Mouse (Mus musculus): ENCODE measurements around the gene Zp2. TPM values are rescaled to one million over a fixed set of nuclear protein-coding genes. Genes with fewer than 3 reads are reported as not detected.

The Zp2 gene
- polyA plus RNA-seq (2012; ENCODE audit: low replicate concordance): not detected in 2 replicates

DNA sequence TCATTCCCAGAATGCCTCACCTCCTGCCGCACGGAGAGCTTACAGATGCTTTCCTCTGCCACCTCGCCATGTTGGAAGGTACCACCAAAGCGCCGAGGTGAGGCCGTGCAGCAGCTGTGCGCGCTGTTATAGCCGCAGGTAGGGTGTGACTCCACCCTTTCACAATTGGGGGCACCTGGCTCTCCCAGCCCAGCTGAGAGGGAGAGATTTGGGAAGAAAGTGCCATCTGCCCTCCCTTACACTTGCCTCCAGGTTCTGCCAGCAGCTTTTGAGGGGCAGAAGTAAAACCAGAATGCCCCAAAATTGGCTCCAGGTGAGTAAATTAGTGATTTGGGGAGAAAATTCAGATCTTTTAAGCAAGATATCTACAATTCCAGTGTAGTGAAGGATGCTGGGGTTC lies at the start of gene Zp2:
Gene Zp2 (minus strand): TSS at position 101 of the 400 bp plus-strand sequence.

DNA sequence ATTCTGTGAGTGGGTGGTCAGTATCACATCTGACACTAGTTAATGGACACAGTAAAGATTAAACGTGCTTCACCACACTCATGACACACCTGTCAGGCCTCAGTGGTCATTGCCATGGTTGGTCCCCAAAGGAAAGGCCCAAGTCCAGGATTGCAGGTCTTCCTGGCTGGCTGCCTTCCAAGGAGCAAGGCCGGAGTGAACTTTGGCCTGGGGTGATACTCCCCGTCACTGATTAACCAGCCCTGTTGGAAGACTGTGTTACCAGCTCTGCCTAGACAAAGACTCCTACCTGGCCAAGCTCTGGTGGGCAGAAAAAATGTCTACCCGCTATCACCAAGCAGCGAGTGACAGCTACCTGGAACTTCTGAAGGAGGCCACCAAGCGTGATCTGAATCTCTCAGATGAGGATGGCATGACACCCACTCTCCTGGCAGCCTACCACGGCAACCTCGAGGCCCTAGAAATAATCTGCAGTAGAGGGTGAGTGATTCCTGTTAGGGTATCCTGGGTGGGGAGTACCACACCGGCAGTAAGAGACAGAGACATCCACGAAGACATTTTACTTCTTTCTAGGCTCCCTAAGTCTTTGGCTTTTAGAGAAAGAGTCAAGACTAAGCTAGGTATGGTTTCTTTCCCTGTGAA lies 28.6 kb upstream of the Zp2 start, which contains the start of gene Anks4b:
Gene Anks4b (plus strand): TSS at position 256 of the 642 bp plus-strand sequence.

DNA sequence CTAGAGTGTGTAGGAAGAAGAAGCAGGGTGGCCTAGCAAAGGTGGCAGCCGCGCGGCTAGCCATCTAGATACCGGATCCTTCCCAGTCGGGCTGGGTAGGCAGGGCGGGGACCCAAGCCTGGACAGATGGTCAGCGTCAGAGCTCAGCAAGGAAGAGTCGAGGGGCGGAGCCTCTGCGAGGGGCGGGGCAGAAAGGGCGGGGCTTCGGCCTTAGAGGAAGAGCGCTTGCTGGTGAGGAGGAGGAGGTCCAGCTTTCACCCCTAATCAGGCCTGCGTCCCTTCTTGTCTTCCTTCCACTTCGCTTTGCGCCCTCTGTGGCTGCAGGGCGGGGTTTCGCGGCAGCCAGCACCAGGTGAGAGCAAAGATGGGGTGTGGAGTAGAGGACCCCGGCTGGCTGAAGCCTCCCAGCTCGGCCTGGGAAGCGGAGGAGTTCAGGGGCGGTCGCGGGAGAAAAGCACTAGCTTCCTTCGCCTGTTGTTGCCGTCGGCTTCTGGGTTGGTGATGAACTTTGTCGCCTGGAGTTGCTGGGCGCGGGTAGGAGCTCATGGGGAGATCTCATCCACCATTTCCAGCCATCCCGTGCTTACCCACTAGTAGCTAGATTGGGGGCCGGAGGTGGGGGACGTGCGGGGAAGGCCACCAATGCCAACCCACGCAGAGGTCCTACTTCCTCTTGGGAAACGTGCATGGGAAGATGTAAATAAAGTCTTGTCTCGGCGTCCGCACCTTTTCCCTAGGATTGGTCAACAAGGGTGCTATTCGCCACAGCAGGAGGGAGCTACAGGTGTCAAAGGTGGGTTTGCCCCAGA lies 42.7 kb downstream of the Zp2 start, which contains the start of gene Tmem159:
Gene Tmem159 (plus strand): TSS at position 190 of the 809 bp plus-strand sequence.

DNA sequence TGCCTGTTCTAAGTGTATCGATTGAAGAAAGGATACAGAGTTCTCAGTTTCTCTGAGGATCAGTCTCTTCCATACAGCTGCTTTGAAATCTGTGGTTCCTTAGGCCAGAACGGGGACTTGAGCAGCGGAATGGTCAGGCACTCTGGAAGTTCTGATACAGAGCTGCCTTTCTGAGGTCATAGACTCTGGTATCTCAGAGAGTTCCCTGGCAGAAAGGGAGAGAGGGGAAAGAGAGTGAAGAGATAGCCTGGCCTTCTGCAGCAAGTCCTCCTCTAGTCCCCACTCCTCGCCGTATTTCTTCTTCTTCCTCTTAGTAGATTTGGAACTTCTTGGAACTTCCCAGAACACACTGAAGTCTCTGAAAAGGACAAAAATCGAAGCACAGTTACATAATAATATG lies 49.9 kb downstream of the Zp2 start, which contains the start of gene Dnah3:
Gene Dnah3 (minus strand): TSS at position 101 of the 400 bp plus-strand sequence.

Other genes starting within 250 kb of the Zp2 start
- 1.1 and 1.5 TPM in 2 replicates for gene Lyrm1, start 249.4 kb downstream of the Zp2 start, polyA plus RNA-seq (2012; ENCODE audit: low replicate concordance)
- gene Dcun1d3, start 249.0 kb downstream of the Zp2 start, polyA plus RNA-seq (2012; ENCODE audit: low replicate concordance): 3.8 and 7.8 TPM in 2 replicates
- gene Dnah3, start 50.0 kb downstream of the Zp2 start, polyA plus RNA-seq (2012; ENCODE audit: low replicate concordance): not detected in 2 replicates
- gene Tmem159, start 42.9 kb downstream of the Zp2 start, polyA plus RNA-seq (2012; ENCODE audit: low replicate concordance): 1.2 and 2.2 TPM in 2 replicates
- not detected in 2 replicates for gene Anks4b, start 28.6 kb upstream of the Zp2 start, polyA plus RNA-seq (2012; ENCODE audit: low replicate concordance)
- 0.20 TPM in 1 of 2 replicates, not detected in the other for gene Crym, start 56.8 kb upstream of the Zp2 start, polyA plus RNA-seq (2012; ENCODE audit: low replicate concordance)
- not detected in 2 replicates for gene Abca14, start 58.7 kb upstream of the Zp2 start, polyA plus RNA-seq (2012; ENCODE audit: low replicate concordance)
- gene Abca15, start 183.4 kb upstream of the Zp2 start, polyA plus RNA-seq (2012; ENCODE audit: low replicate concordance): not detected in 2 replicates